Mouse (Mus musculus) G1E (cell line): ENCODE data around the gene Mtx1. TPM values are rescaled to one million over a fixed set of nuclear protein-coding genes. Genes with fewer than 3 reads are reported as not detected.

Experiments used
- ATAC-seq: 2 replicates; pipeline ENCODE4 v1.8.0; 2016; ENCODE audit warnings: mild to moderate bottlenecking; ENCODE audit not compliant: insufficient number of reproducible peaks, poor library complexity, low FRiP score, severe bottlenecking; ENCODE audit errors: extremely low read depth
- DNase-seq: peaks from one replicate; pipeline ENCODE4 v3.0.0; 2012; ENCODE audit warnings: low spot score
- H3K27me3 ChIP-seq: 2 replicates; pipeline ENCODE4 v1.6.1; 2012; ENCODE audit warnings: mild to moderate bottlenecking, low read length, inconsistent platforms; ENCODE audit not compliant: insufficient read depth
- H3K36me3 ChIP-seq: replicated peaks from 2 replicates; pipeline ENCODE3; 2012; ENCODE audit warnings: mild to moderate bottlenecking, inconsistent platforms
- H3K4me1 ChIP-seq: 2 replicates; pipeline ENCODE4 v1.6.1; 2012; ENCODE audit warnings: low read depth, low read length, inconsistent platforms, mixed read lengths; ENCODE audit not compliant: insufficient read depth
- H3K4me3 ChIP-seq: 2 replicates; pipeline ENCODE4 v1.5.1; 2012; ENCODE audit warnings: low read depth, mild to moderate bottlenecking, inconsistent platforms, low read length, moderate library complexity, mixed read lengths
- H3K9me3 ChIP-seq: replicated peaks from 2 replicates; pipeline ENCODE4 v1.6.1; 2012; ENCODE audit warnings: inconsistent platforms
- CTCF ChIP-seq: IDR thresholded peaks from 2 replicates; pipeline ENCODE4 v1.5.1; 2012; ENCODE audit warnings: low read depth, low read length, inconsistent platforms, mixed read lengths
- GATA1 ChIP-seq: IDR thresholded peaks from 2 replicates; pipeline ENCODE4 v1.6.1; 2012; ENCODE audit warnings: borderline replicate concordance, low read length, inconsistent platforms, mixed read lengths
- GATA2 ChIP-seq: IDR thresholded peaks from 2 replicates; pipeline ENCODE4 v1.6.1; 2012; ENCODE audit warnings: low read depth, low read length, inconsistent platforms, borderline replicate concordance
- POLR2AphosphoS5 ChIP-seq: IDR thresholded peaks from 2 replicates; pipeline ENCODE4 v1.6.1; 2012; ENCODE audit warnings: low read depth, low read length, inconsistent platforms; ENCODE audit not compliant: insufficient replicate concordance
- TAL1 ChIP-seq: conservative IDR thresholded peaks from 2 replicates; pipeline ENCODE4 v1.6.1; 2012; ENCODE audit warnings: low read depth, low read length, inconsistent platforms, mixed read lengths
- polyA plus RNA-seq: library from polyadenylated mRNA; stranded (reverse); fragments of >175 nt; gene quantifications from 2 replicates; pipeline ENCODE4 v1.2.3, GENCODE M21; 2012
- total RNA-seq, 2 experiments: library from RNA; stranded (forward) in 1 of 2; stranded (reverse) in 1 of 2; fragments of 200-1000 nt in 1 of 2; fragments of >200 nt in 1 of 2; fragmentation: Nextera tagmentation in 1 of 2; gene quantifications; 2 replicates each; pipeline ENCODE4 v1.2.3; 2014 to 2017

Mtx1 gene
- total and polyA plus RNA-seq, 3 experiments, result 42.6 to 311 (median 82.5) TPM

- H3K4me1 ChIP-seq, result peaks cover 8% of the 10 kb centered on the region
- H3K36me3 ChIP-seq, result peaks cover 12% of the 10 kb centered on the region
- H3K4me3 ChIP-seq, result peak overlapping the region; percentile 82
- no peak for TF ChIP-seq GATA1
- no peak for TF ChIP-seq GATA2
- no peak for TF ChIP-seq TAL1
- TF ChIP-seq CTCF, result no peak
- no peak for TF ChIP-seq POLR2AphosphoS5
- H3K9me3 ChIP-seq, result no peaks in the 10 kb centered on the region
- ATAC-seq (peak; percentile 75), DNase-seq (peak; percentile 62)
- peaks cover 34% of the 10 kb centered on the region for H3K27me3 ChIP-seq
Measured at GRCm38 (mm10) chr3:89266439-89266893, 39.6 kb upstream of the Mtx1 start.

GRCm38 (mm10) chr3:89262417-89262816 is 35.5 kb upstream of the Mtx1 start:
- no peaks in the 10 kb centered on the region for H3K36me3 ChIP-seq
- TF ChIP-seq TAL1 (no peak), GATA2 (no peak), CTCF (no peak), GATA1 (no peak), POLR2AphosphoS5 (no peak)
- DNase-seq, result no peak
- no peak overlapping the region for H3K4me3 ChIP-seq
- H3K27me3 ChIP-seq, result peaks cover 53% of the 10 kb centered on the region
- no peak for ATAC-seq
- peaks cover 8% of the 10 kb centered on the region for H3K4me1 ChIP-seq
- H3K9me3 ChIP-seq, result no peaks in the 10 kb centered on the region

- ATAC-seq (no peak), DNase-seq (no peak)
- H3K9me3 ChIP-seq, result no peaks in the 10 kb centered on the region
- no peaks in the 10 kb centered on the region for H3K36me3 ChIP-seq
- peaks cover 55% of the 10 kb centered on the region for H3K27me3 ChIP-seq
- 0 out of 2 replicates have a peak, but pooled peaks cover 2% of the 10 kb centered on the region for H3K4me1 ChIP-seq
- no peak overlapping the region for H3K4me3 ChIP-seq
- no peak for TF ChIP-seq GATA1
- TF ChIP-seq GATA2, result no peak
- TF ChIP-seq CTCF, result no peak
- TF ChIP-seq POLR2AphosphoS5, result no peak
- TF ChIP-seq TAL1, result no peak
Measured at GRCm38 (mm10) chr3:89260211-89260610, 33.3 kb upstream of the Mtx1 start.

GRCm38 (mm10) chr3:89259076-89259475 is 32.2 kb upstream of the Mtx1 start, which contains the start of gene Dpm3:
Gene Dpm3, plus strand, starts transcription at chr3:89259358.
- no peak for ATAC-seq
- no peak within 1 kb of the TSS for H3K4me3 ChIP-seq
- no peak for DNase-seq
- no peak for TF ChIP-seq CTCF
- peaks cover 7% of the 10 kb centered on the region; the same call in 1 of the 2 replicates for H3K4me1 ChIP-seq
- no peaks in the 10 kb centered on the region for H3K36me3 ChIP-seq
- H3K27me3 ChIP-seq, result peaks cover 54% of the 10 kb centered on the region
- no peaks in the 10 kb centered on the region for H3K9me3 ChIP-seq

GRCm38 (mm10) chr3:89256177-89256576 is 29.3 kb upstream of the Mtx1 start:
- Histone ChIP-seq H3K9me3 (no peaks in the 10 kb centered on the region), H3K4me1 (peaks cover 13% of the 10 kb centered on the region), H3K27me3 (peaks cover 67% of the 10 kb centered on the region), H3K4me3 (no peak overlapping the region), H3K36me3 (no peaks in the 10 kb centered on the region)
- DNase-seq, result no peak
- TF ChIP-seq POLR2AphosphoS5 (no peak), GATA1 (no peak), CTCF (no peak)
- no peak for ATAC-seq

- no peak for ATAC-seq
- H3K27me3 ChIP-seq, result peaks cover 63% of the 10 kb centered on the region
Measured at GRCm38 (mm10) chr3:89254994-89255393, 28.1 kb upstream of the Mtx1 start.

GRCm38 (mm10) chr3:89251365-89251895 is 24.5 kb upstream of the Mtx1 start:
- peaks cover 50% of the 10 kb centered on the region for H3K4me1 ChIP-seq
- peaks cover 33% of the 10 kb centered on the region for H3K27me3 ChIP-seq
- DNase-seq (peak; percentile 73), ATAC-seq (peak; percentile 32)
- TF ChIP-seq GATA2, result no peak
- no peak for TF ChIP-seq POLR2AphosphoS5
- no peak for TF ChIP-seq CTCF
- no peak for TF ChIP-seq TAL1
- TF ChIP-seq GATA1, result no peak
- H3K36me3 ChIP-seq, result peaks cover 28% of the 10 kb centered on the region
- peak overlapping the region; percentile 58; the same call in 1 of the 2 replicates for H3K4me3 ChIP-seq
- no peaks in the 10 kb centered on the region for H3K9me3 ChIP-seq

More at GRCm38 (mm10) chr3:89254994-89255393, 28.1 kb upstream of the Mtx1 start:
- no peak for DNase-seq
- Histone ChIP-seq H3K36me3 (peaks cover under 1% of the 10 kb centered on the region), H3K4me1 (peaks cover 23% of the 10 kb centered on the region), H3K9me3 (no peaks in the 10 kb centered on the region), H3K4me3 (no peak overlapping the region)
- TF ChIP-seq GATA1 (no peak), CTCF (no peak), TAL1 (no peak)
